Mouse (Mus musculus) midbrain, embryonic 10.5 days (tissue): ENCODE data around the gene Ppp2r2d. TPM values are rescaled to one million over a fixed set of nuclear protein-coding genes. Genes with fewer than 3 reads are reported as not detected.

ENCODE experiments used
- DNase-seq: peaks from one replicate; pipeline ENCODE4 v3.0.0-alpha.2; 2017; ENCODE audit warnings: low spot score
- H3K27ac ChIP-seq: fragments of 300-500 bp; sonication (generic); replicated peaks from 2 replicates; pipeline ENCODE4 v1.5.1; 2016; ENCODE audit warnings: mild to moderate bottlenecking
- H3K27me3 ChIP-seq: fragments of 300-500 bp; sonication (generic); 2 replicates; pipeline ENCODE4 v1.6.1; 2016; ENCODE audit warnings: low read depth, mild to moderate bottlenecking; ENCODE audit not compliant: poor library complexity, severe bottlenecking
- H3K36me3 ChIP-seq: fragments of 300-500 bp; sonication (generic); 2 replicates; pipeline ENCODE4 v1.6.1; 2016; ENCODE audit warnings: mild to moderate bottlenecking, moderate library complexity
- H3K4me1 ChIP-seq: fragments of 300-500 bp; sonication (generic); 2 replicates; pipeline ENCODE4 v1.6.1; 2016
- H3K4me3 ChIP-seq: fragments of 300-500 bp; sonication (generic); 2 replicates; pipeline ENCODE4 v1.5.1; 2016; ENCODE audit warnings: mild to moderate bottlenecking, moderate library complexity
- H3K9me3 ChIP-seq: fragments of 300-500 bp; sonication (generic); replicated peaks from 2 replicates; pipeline ENCODE4 v1.6.1; 2016; ENCODE audit warnings: mild to moderate bottlenecking
- whole genome bisulfite sequencing: fragments of 180-500 bp; shearing (Covaris S2); methylation state at CpG from one replicate; pipeline ENCODE4 v1.1.7; 2016; 5-methylcytosine and 5-hydroxymethylcytosine counted together
- polyA plus RNA-seq: library from polyadenylated mRNA; unstranded; fragments of >200 nt; fragmentation: Nextera tagmentation; extraction: Ambion mirVana; gene quantifications from 2 replicates; pipeline ENCODE4 v1.2.1, GENCODE M21; 2016

Ppp2r2d gene
- polyA plus RNA-seq, 1 experiment from 2014 or later = 47.3 TPM

DNA sequence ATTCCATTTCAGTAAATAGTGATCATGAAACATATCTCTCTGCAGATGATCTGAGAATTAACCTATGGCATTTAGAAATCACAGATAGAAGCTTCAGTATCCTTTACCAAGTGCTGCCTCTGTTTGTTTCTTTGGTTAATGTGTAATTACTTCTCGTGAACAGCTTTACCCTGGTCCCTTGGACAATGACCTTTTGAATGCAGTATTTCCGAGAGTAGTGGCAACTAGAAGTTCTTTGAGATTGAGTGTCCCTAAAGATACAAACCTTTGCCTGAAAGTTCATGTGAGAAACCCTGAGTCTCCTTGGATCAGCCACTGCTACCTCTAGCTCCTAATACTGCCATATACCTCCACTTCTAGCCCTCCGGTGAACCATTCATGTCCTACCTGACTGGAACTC is 27.1 kb downstream of the Ppp2r2d start:
- Histone ChIP-seq H3K9me3 (no peaks in the 10 kb centered on the region), H3K27me3 (no peaks in the 10 kb centered on the region), H3K36me3 (peaks cover 100% of the 10 kb centered on the region), H3K27ac (no peak overlapping the region), H3K4me3 (no peak overlapping the region), H3K4me1 (no peaks in the 10 kb centered on the region)
- DNase-seq = no peak
- 96% methylated on average over 3 of the region's 3 CpGs for WGBS

DNA sequence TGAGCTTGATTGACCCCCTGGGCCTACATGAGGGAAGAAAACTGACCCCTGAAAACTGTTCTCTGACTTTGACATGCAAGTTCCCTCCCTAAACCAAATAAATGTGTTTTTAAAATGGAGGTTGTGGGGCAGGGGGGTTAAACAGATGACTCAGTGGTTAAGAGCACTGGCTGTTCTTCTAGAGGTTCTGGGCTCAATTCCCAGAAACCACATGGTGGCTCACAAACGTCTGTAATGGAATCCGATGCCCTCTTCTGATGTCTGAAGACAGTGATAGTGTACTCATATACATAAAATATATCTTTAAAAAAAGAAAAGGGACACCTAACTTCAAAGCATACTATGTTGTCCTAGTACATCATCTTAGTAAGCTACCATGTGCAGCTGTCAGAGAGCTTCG is 29.2 kb downstream of the Ppp2r2d start:
- H3K4me3 ChIP-seq = no peak overlapping the region
- no peaks in the 10 kb centered on the region for H3K4me1 ChIP-seq
- 92% methylated on average over 3 of the region's 3 CpGs for WGBS
- no peak for DNase-seq
- no peak overlapping the region for H3K27ac ChIP-seq
- H3K9me3 ChIP-seq = no peaks in the 10 kb centered on the region
- no peaks in the 10 kb centered on the region for H3K27me3 ChIP-seq
- peaks cover 100% of the 10 kb centered on the region for H3K36me3 ChIP-seq

DNA sequence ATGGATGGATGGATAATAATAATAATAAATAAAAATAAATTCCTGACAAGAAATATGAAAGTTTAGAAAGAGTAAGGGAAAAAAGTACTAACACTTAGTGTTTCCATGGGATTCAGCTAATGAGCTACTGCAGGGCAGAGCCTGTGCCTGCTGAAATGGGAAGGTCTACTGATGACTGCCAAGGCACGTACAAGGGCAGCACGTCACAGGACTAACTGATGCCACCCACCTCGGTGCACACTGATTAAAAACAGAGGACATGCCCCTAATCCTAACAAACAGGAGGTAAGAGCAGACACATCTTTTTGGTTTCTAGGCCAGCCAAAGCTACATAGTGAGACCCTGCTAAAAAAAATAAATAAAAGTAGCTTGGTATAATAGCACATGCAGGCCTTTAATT is 37.8 kb downstream of the Ppp2r2d start:
- no peaks in the 10 kb centered on the region for H3K27me3 ChIP-seq
- WGBS = 85% methylated on average over 3 of the region's 3 CpGs
- no peaks in the 10 kb centered on the region for H3K9me3 ChIP-seq
- no peak overlapping the region for H3K4me3 ChIP-seq
- peaks cover 83% of the 10 kb centered on the region for H3K36me3 ChIP-seq
- H3K4me1 ChIP-seq = no peaks in the 10 kb centered on the region
- DNase-seq = no peak
- H3K27ac ChIP-seq = no peak overlapping the region

DNA sequence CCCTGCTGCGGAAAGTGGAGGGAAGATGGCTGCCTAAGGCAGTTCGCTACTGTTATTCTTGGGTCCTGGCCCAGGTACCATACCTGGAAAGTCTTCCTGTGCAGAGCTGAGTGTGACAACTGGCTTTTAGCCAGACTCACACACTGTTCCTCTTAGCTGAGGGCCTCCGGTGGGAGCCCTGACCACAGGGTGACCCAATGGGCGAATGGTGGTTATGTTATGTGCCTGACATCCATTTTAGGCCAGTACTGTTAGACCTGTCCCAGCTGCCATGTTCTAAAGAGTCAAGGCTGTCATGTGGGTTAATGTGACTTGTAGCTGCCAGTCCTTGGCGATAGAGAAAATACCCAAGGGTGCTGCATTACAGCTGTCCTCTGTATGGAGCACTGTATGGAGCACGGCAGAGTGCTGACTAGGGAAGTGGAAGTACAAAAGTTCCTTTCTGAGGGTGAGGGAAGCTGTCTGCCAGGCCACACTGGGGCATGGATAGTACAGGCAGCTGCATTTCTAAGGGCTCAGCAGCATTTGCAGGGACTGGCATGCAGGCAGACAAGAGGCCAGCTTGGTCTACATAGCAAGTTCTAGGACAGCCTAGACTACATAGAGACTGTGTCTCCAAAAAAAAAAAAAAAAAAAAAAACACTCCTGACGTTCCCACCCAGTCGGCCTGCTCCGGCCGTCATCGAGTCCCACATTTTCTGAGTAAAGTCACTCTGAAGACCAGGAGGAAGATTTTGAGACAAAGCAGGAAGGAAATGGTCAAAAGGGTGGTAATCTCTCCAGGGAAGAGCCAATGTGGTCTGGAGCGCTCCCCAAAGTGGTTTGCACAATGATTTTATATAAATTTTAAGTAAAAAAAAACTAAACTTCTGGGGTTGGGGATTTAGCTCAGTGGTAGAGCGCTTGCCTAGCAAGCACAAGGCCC is 39.7 kb downstream of the Ppp2r2d start:
- 89% methylated on average over 12 of the region's 13 CpGs for WGBS
- peaks cover 64% of the 10 kb centered on the region for H3K36me3 ChIP-seq
- H3K9me3 ChIP-seq = no peaks in the 10 kb centered on the region
- no peak for DNase-seq
- no peaks in the 10 kb centered on the region for H3K27me3 ChIP-seq
- H3K4me1 ChIP-seq = no peaks in the 10 kb centered on the region
- no peak overlapping the region for H3K4me3 ChIP-seq
- H3K27ac ChIP-seq = no peak overlapping the region

DNA sequence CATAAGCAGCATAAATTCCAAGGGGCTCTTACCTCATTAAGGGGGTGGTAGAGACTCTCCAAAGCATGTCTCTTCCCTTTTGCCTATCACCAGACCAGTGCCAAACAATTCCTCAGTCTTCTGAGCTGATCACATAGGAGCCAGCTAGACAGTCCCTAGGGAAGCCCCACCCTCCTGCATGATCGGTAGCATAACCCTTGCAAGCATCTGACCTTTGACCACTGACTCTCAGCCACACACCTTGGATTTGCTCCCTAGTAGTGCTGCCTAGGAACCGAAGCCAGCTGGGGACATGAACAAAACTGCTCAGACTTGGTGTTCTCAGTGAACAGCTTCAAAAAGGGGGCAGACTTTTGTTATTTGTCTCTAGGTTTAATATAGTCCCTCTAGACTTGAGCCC is 52.2 kb downstream of the Ppp2r2d start:
- no peaks in the 10 kb centered on the region for H3K4me1 ChIP-seq
- H3K27ac ChIP-seq = no peak overlapping the region
- no peaks in the 10 kb centered on the region for H3K27me3 ChIP-seq
- 80% methylated on average over 2 of the region's 2 CpGs for WGBS
- no peaks in the 10 kb centered on the region for H3K9me3 ChIP-seq
- peaks cover 75% of the 10 kb centered on the region for H3K36me3 ChIP-seq
- no peak for DNase-seq
- H3K4me3 ChIP-seq = no peak overlapping the region

DNA sequence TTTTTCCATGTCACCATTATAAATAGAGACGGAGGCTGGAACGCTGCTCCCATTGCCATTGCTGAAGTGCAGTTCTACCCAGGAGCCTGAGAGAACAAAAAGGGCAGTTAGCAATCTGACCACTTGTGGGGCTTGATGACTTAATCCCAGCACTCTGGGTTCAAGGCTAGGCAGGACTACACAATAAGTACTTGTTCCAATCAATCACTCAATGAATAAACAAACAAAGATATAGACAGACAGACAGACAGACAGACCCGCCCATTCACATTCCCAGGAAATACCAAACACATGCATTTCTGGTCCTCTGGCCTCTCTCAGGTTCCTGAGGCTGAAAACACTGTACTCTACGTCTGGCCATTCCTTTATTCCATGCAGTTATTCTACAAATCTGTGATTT is 52.9 kb downstream of the Ppp2r2d start:
- H3K9me3 ChIP-seq = no peaks in the 10 kb centered on the region
- H3K4me1 ChIP-seq = no peaks in the 10 kb centered on the region
- 85% methylated on average over 4 of the region's 4 CpGs for WGBS
- H3K36me3 ChIP-seq = peaks cover 69% of the 10 kb centered on the region
- H3K4me3 ChIP-seq = no peak overlapping the region
- no peak for DNase-seq
- H3K27ac ChIP-seq = no peak overlapping the region
- H3K27me3 ChIP-seq = no peaks in the 10 kb centered on the region

DNA sequence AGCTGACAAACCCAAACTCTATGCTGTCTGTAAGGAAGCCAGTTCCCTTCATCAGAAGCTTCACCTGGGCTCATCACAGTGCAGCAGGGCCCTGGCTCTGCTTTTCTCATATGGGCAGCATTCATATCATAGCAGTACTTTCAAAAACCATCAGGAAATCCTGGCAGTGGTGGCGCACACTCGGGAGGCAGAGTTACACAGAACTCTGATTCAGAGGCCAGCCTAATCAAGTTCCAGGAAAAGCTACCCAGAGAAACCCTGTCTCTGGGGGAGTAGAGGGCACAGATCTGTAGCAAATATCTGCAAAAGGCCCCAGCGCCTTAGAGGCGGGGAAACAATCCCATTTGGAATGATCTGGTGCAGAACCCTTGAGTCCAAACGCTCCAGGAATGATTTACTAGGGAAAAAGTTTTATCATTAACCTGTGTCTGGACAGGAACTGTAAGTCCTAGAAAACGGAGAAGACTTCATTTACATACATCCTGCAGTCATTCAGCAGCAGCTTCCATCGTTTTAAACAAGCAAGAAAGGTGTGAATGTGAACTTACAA is 58.1 kb downstream of the Ppp2r2d start:
- no peak for DNase-seq
- Histone ChIP-seq H3K9me3 (no peaks in the 10 kb centered on the region), H3K4me1 (peaks cover 31% of the 10 kb centered on the region), H3K27me3 (no peaks in the 10 kb centered on the region), H3K27ac (no peak overlapping the region), H3K36me3 (peaks cover 24% of the 10 kb centered on the region), H3K4me3 (no peak overlapping the region)
- WGBS = 91% methylated on average over 7 of the region's 7 CpGs

DNA sequence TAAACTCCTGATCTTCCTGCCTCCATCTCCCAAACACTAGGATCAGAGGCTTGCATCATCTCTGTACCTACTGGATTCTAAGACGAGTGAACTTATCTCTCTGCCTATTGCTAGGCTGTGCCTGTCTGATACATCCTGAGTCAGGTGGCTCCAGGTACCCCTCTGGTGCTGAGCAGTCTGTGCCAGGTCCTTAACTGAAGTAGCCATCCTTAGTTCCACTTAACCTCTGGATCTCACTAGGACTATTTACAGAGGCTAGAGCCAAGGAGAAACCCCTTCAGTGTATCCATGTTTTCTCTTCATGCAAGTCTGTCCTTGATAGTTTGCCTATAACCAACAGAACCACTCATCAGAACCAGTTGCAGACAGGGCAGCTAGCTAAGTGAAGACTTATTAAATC is 60.6 kb downstream of the Ppp2r2d start:
- Histone ChIP-seq H3K27me3 (peaks cover 10% of the 10 kb centered on the region; the same call in 1 of the 2 replicates), H3K27ac (peak overlapping the region; percentile 76), H3K36me3 (peaks cover 6% of the 10 kb centered on the region; the same call in 1 of the 2 replicates), H3K4me1 (peaks cover 49% of the 10 kb centered on the region), H3K9me3 (no peaks in the 10 kb centered on the region), H3K4me3 (peak overlapping the region; percentile 85)
- 69% methylated on average over 1 of the region's 1 CpGs for WGBS
- no peak for DNase-seq

DNA sequence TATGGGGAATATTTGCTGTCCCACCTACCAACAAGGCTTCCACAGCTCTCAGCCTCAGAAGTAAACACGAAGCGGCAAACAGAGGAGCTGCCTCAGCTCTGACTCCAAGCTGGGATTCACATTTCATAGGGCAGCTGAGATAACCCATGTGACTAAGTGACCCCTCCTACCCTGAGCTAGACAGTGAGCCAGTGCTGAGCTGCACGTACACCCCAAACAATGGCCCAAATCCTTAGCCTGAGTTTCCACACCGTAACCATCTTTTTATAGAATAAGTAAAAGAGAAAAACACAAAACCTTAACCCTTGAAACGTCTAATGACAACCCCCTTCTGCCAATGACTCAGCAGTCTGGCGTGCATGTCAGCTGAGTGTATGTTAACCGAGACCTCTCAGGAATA is 61.2 kb downstream of the Ppp2r2d start:
- Histone ChIP-seq H3K4me1 (peaks cover 49% of the 10 kb centered on the region), H3K27me3 (peaks cover 14% of the 10 kb centered on the region; the same call in 1 of the 2 replicates), H3K9me3 (no peaks in the 10 kb centered on the region), H3K27ac (peak overlapping the region; percentile 76), H3K4me3 (peak overlapping the region; percentile 85), H3K36me3 (peaks cover 6% of the 10 kb centered on the region; the same call in 1 of the 2 replicates)
- DNase-seq = peak; percentile 45
- 14% methylated on average over 7 of the region's 7 CpGs for WGBS

DNA sequence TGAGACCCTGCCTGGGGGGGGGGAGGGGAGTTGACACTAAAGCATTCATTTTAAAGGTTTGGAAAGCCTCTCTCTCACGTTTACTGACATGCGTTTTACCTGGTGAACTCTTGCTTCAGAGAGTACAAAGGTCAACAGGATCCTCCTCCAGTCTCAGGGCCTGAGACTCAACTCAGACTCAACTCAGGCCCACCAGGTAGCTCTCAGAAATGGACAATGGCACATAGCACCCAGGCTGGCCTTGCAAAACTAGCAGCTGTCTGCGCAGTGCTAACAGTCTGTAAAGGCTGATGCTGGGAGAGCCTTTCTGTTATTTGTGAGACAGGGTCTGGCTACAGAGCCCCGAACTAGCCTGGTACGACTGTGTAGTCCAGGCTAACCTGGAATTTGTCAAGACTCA is 62.1 kb downstream of the Ppp2r2d start:
- H3K4me3 ChIP-seq = peak overlapping the region; percentile 85
- 49% methylated on average over 5 of the region's 5 CpGs for WGBS
- peak overlapping the region; percentile 94 for H3K27ac ChIP-seq

DNA sequence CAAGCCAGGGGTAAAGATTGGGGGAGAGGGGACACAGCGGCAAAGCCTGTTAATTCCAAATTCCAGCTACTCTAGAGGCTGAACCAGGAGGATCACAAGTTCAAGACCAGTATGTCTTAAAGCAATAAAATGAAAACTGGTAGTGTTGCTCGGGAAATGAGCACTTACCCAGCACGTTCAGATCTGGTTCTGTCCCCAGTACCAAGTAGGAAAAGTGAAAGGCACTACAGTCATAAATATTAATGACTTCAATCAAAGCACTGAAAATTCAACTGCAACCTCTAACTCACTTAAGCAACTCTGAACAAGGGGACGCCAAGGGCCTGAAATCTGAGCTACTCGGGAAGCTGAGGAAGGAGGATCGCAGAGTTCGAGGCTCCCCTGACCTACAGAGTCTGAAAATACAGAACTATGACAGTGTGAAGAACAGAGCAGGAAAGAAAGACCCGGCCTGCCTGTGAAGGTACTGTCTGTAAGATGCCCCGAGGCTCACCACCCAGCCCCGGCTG is 62.9 kb downstream of the Ppp2r2d start:
- no peaks in the 10 kb centered on the region for H3K9me3 ChIP-seq
- peak overlapping the region; percentile 94 for H3K27ac ChIP-seq
- peaks cover 14% of the 10 kb centered on the region; the same call in 1 of the 2 replicates for H3K27me3 ChIP-seq
- peaks cover 49% of the 10 kb centered on the region for H3K4me1 ChIP-seq
- DNase-seq = no peak
- peaks cover 6% of the 10 kb centered on the region; the same call in 1 of the 2 replicates for H3K36me3 ChIP-seq
- H3K4me3 ChIP-seq = peak overlapping the region; percentile 85
- 3% methylated on average over 10 of the region's 10 CpGs for WGBS

More for the DNA sequence above, 62.1 kb downstream of the Ppp2r2d start:
- Histone ChIP-seq H3K9me3 (no peaks in the 10 kb centered on the region), H3K27me3 (peaks cover 14% of the 10 kb centered on the region; the same call in 1 of the 2 replicates), H3K4me1 (peaks cover 49% of the 10 kb centered on the region), H3K36me3 (peaks cover 6% of the 10 kb centered on the region; the same call in 1 of the 2 replicates)
- peak; percentile 13 for DNase-seq

DNA sequence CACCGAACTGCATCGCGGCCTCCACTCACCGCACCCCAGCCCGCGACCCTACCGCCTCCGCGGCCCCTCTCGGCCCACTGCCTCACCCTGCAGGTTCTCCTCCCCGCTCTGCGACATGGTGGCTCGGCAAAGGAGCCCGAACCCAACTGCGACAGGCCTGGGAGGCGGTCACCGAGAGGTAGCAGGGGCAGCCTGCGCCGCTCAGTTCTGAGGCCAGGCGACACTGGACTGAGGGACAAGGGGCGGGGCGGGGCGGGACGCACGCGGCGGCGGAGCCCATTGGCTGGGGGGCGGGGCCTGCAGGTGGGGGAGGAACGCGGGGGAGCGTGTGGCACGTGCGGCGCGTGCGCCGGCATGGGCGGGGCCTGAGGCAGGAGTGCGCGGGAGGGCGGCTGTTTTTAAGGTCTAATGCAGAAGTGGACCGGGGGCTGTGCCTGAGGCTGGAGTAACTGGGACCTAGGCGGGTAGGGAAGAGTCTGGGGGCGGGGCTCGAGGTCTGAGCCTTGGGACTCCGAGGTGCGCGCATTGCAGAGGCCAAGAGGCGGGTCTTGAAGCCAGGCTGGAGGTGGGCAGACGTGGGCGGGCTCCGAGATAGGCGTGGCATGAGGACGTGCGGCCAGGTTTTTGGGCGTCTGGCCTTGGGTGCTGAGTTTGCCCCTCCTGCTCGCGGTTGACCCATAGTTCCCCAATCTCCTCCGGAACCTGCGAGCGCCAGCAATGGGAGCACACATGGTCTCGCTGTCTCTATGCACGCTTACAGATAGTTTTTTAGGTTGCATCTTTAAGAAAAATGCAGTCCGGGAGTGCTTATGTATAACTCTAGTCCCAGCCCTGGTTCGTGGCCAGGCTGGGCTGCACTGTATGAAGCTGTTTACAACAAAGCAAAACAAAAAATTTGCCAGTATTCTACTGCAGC is 63.7 kb downstream of the Ppp2r2d start, which contains the start of gene Bnip3:
Gene Bnip3, minus strand, starts transcription at position 243 of the 916 bp plus-strand sequence.
- Histone ChIP-seq H3K27me3 (peaks cover 14% of the 10 kb centered on the region; the same call in 1 of the 2 replicates), H3K4me1 (peaks cover 49% of the 10 kb centered on the region), H3K36me3 (peaks cover 6% of the 10 kb centered on the region; the same call in 1 of the 2 replicates), H3K27ac (peak within 1 kb of the TSS; percentile 94), H3K4me3 (peak within 1 kb of the TSS; percentile 85), H3K9me3 (no peaks in the 10 kb centered on the region)
- DNase-seq = peak; percentile 95
- WGBS = under 1% methylated on average over 65 of the region's 66 CpGs
